Comparison of ENCODE assay signal across 12 mouse cellular contexts in genomic region chr12:83105514-83106119, GRCm38 (mm10).
A peak's percentile ranks its signal among the peaks of the same experiment; 100 is the strongest.
DNase-seq lines count a peak whose midpoint lies in the region; ATAC-seq and TF ChIP-seq lines count a peak whose summit lies in the region.
"Had no signal": no experiment of that assay in that cellular context is flagged by ENCODE, and none has a peak within 500 bp of the region (broad histone marks: within the 10 kb centered on the region; RNA-seq: fewer than 3 reads in every experiment).

No protein-coding gene starts in this region.

- H3K27me3 ChIP-seq in kidney, embryonic 16.5 days (ENCODE audit: insufficient read depth, low read length) = no peaks in the 10 kb centered on the region
- no peaks in the 10 kb centered on the region for H3K27me3 ChIP-seq in embryonic facial prominence, embryonic 10.5 days (replicated peaks; ENCODE audit: low read depth, poor library complexity, severe bottlenecking)
- H3K27me3 ChIP-seq in intestine, postnatal 0 days (replicated peaks; ENCODE audit: control insufficient read depth, insufficient read depth, low read length) = no peaks in the 10 kb centered on the region
- H3K27me3 ChIP-seq: heart, embryonic 15.5 days had no signal

- DNase-seq in kidney, adult 11 months = no peak
- peak; percentile 43 for DNase-seq in embryonic facial prominence, embryonic 10.5 days (ENCODE audit: low spot score)
- DNase-seq in mesoderm, embryonic 11.5 days (ENCODE audit: low read depth, low spot score) = peak; percentile 34
- no peak for DNase-seq in gastrocnemius, adult 2 months
- DNase-seq in spleen, postnatal 36 days (ENCODE audit: low spot score in 2 of 2) = no peak
- DNase-seq: cerebellum, adult 9-11 months; right cerebral cortex, postnatal 25 days had no signal

- H3K4me3 ChIP-seq in kidney, embryonic 16.5 days (ENCODE audit: low read length) = no peak overlapping the region
- H3K4me3 ChIP-seq in embryonic facial prominence, embryonic 10.5 days = no peak overlapping the region
- H3K4me3 ChIP-seq in intestine, postnatal 0 days (ENCODE audit: low read depth, low read length) = no peak overlapping the region
- H3K4me3 ChIP-seq in gastrocnemius, adult 2 months = no peak overlapping the region
- H3K4me3 ChIP-seq: heart, embryonic 15.5 days; left cerebral cortex, adult 2 months had no signal

- 43% methylated on average over 9 of the region's 9 CpGs for WGBS in kidney, embryonic 16.5 days
- WGBS in embryonic facial prominence, embryonic 10.5 days = 55% methylated on average over 9 of the region's 9 CpGs
- WGBS in intestine, postnatal 0 days = 35% methylated on average over 9 of the region's 9 CpGs

- peak; percentile 8; the same call in 1 of the 2 replicates for TF ChIP-seq CTCF in intestine, postnatal 0 days (IDR thresholded peaks at IDR 0.05; ENCODE audit: low read depth)
- no peak for TF ChIP-seq CTCF in gastrocnemius, adult 2 months (IDR thresholded peaks at IDR 0.05)

- no peaks in the 10 kb centered on the region for H3K36me3 ChIP-seq in kidney, embryonic 16.5 days (ENCODE audit: insufficient read depth, low read length)
- no peaks in the 10 kb centered on the region for H3K36me3 ChIP-seq in embryonic facial prominence, embryonic 10.5 days (replicated peaks)
- no peaks in the 10 kb centered on the region for H3K36me3 ChIP-seq in intestine, postnatal 0 days (ENCODE audit: control insufficient read depth, insufficient read depth)
- H3K36me3 ChIP-seq: heart, embryonic 15.5 days had no signal

- no peak overlapping the region for H3K9ac ChIP-seq in kidney, embryonic 16.5 days (replicated peaks; ENCODE audit: low read length)
- no peak overlapping the region for H3K9ac ChIP-seq in intestine, postnatal 0 days (ENCODE audit: low read depth, low read length)
- H3K9ac ChIP-seq: heart, embryonic 15.5 days had no signal

- H3K4me1 ChIP-seq in kidney, embryonic 16.5 days (ENCODE audit: insufficient read depth, low read length) = peaks cover 8% of the 10 kb centered on the region
- peaks cover 7% of the 10 kb centered on the region; the same call in 1 of the 2 replicates for H3K4me1 ChIP-seq in embryonic facial prominence, embryonic 10.5 days
- 0 out of 2 replicates have a peak, but pooled peaks cover 3% of the 10 kb centered on the region for H3K4me1 ChIP-seq in intestine, postnatal 0 days (replicated peaks; ENCODE audit: control insufficient read depth, insufficient read depth, low read length)

- no peak overlapping the region for H3K4me2 ChIP-seq in kidney, embryonic 16.5 days (replicated peaks; ENCODE audit: low read depth, low read length)
- H3K4me2 ChIP-seq in intestine, postnatal 0 days (replicated peaks; ENCODE audit: low read depth) = 0 out of 2 replicates have a peak overlapping the region, but pooled peaks have one; percentile 9
- H3K4me2 ChIP-seq: heart, embryonic 15.5 days had no signal

- no peak overlapping the region for H3K27ac ChIP-seq in kidney, embryonic 16.5 days (ENCODE audit: low read length)
- H3K27ac ChIP-seq in embryonic facial prominence, embryonic 10.5 days (replicated peaks) = no peak overlapping the region; the same call in 1 of the 2 replicates
- H3K27ac ChIP-seq in intestine, postnatal 0 days (ENCODE audit: low read depth, low read length) = no peak overlapping the region
- H3K27ac ChIP-seq in gastrocnemius, adult 2 months = no peak overlapping the region
- H3K27ac ChIP-seq: heart, embryonic 15.5 days; left cerebral cortex, adult 2 months had no signal

- ATAC-seq in kidney, embryonic 16.5 days (ENCODE audit: low FRiP score, low TSS enrichment) = peak; percentile 54; the same call in 1 of the 2 replicates
- ATAC-seq in intestine, postnatal 0 days = no peak
- ATAC-seq: midbrain, embryonic 16.5 days had no signal

- intact Hi-C loops in gastrocnemius, adult 2 months (cut with DNase I) = no loop called here

- H3K9me3 ChIP-seq in kidney, embryonic 16.5 days (ENCODE audit: low read length) = no peaks in the 10 kb centered on the region
- H3K9me3 ChIP-seq in embryonic facial prominence, embryonic 10.5 days = no peaks in the 10 kb centered on the region
- H3K9me3 ChIP-seq in intestine, postnatal 0 days (ENCODE audit: control insufficient read depth) = no peaks in the 10 kb centered on the region
- H3K9me3 ChIP-seq: heart, embryonic 15.5 days had no signal

Comparison
In these comparisons a context has a peak if more than half of its experiments do, and no peak if none do; other contexts are left out.
1. DNase-seq: peak in embryonic facial prominence, embryonic 10.5 days (single experiment) and mesoderm, embryonic 11.5 days (single experiment); none in kidney, adult 11 months (single experiment), gastrocnemius, adult 2 months (single experiment) and spleen, postnatal 36 days (0 of 2).